Mouse (Mus musculus): ENCODE data around the gene Lmln. TPM values are rescaled to one million over a fixed set of nuclear protein-coding genes. Genes with fewer than 3 reads are reported as not detected.
"Not testable (repeated sequence)": the region's sequence is repeated elsewhere in the genome, so short reads cannot be mapped to it uniquely, and the experiment has no call there.

The Lmln gene
- polyA plus RNA-seq, 1 experiment = 8.7 TPM

DNA sequence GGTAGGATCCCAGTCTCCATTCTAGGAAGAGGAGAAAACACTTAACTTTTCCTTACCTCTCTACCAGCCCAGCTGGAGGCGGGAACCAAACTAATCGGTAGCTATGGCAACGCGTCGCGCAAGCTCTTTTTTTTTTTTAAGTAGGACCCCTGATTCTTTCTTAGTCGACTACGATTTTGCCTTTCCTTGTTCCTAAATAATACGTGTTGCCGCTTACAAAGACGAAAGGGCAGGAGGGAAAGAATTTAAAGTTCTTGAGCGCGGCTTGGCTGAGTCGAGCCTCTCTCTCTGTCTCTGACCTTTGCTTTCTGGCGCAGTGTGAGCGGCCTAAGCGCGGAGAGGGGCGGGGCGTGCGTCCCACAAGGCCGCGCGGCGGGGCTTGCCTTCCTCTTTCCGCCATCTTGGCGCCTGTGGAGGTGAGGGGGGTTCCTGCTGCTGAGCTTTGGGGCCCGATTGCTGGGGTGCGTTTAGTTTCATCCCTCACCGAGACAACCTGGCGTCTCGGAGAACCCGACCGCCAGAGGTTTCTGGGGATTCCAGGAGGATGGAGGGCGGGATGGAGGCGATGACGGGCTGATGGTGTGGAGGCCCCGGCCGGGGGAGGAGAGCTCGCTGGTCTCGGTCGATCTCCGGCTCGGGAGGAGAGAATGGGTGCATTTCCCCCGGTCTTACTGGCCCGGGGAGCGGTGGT lies 6.1 kb upstream of the Lmln start, which contains the start of the genes Iqcg and Rpl35a:
Gene Iqcg, minus strand, starts transcription at position 124 of the 691 bp plus-strand sequence.
Gene Rpl35a, plus strand, starts transcription at position 359 of the 691 bp plus-strand sequence.
- peak; percentile 69 to 90 for DNase-seq (ENCODE audit: extremely low spot score in 1 of 2, low spot score in 1 of 2)

DNA sequence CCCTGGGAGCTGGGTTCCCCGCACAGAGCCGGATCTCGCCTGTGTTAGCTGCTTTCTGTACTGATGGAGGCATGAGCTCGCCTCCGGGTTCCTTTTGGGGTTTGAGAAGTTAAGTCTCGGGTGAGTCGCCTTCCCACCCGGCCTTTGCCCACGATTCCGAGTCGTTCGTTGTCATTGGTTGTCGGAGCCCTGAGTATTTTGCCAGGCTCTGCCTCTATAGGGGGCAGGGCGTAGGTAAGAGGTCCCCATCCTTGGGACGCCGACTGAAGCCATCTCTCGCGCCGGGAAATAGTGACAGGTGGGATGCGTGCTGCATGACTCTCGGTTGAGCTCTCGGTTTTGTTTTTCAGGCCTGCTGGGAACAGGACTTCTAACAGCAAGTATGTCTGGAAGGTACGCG lies 5.5 kb upstream of the Lmln start:
- no peak for DNase-seq (ENCODE audit: extremely low spot score in 1 of 2, low spot score in 1 of 2)

DNA sequence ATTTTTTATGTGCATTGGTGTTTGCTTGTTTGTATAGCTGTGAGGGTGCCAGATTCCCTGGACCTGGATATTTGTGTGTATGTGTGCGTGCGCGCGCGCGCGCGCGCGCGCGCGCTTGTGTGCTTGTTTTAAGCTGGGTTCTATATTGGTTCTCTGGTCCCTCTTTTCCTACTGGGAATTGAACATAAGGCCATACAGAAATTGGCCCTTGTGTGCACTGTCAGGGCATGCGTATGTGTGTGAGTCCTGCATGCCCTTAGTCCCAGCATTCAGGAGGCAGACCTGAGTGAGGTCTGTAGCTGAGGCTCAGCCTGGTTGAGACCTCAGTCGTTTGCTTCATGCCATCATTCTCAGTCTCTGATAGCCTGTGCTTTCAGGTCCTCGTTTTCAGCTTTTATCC lies 4.3 kb upstream of the Lmln start:
- no peak for DNase-seq (ENCODE audit: extremely low spot score in 1 of 2, low spot score in 1 of 2)

GRCm38 (mm10) chr16:33058656-33059055 lies 3.7 kb upstream of the Lmln start:
- DNase-seq (ENCODE audit: extremely low spot score in 1 of 2, low spot score in 1 of 2) = not testable (repeated sequence)

DNA sequence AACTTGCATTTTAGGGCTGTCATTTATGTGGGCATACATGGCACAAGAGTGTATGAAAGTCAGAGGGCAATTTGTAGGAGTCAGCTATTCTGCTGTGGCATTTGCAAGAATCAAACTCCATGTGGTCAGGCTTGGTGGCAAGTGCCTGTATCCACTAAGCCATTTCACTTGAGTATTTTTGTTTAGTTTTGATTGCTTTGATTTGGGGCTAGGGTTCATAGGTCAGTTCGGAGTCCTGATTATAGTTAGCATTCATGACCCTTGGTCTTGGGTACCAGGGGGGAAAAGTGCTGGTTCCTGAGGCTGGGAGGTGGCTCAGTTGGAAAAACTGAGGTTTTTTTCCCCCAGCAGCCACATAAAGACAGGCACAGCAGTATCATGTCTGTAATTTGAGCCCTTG lies 2.9 kb upstream of the Lmln start:
- no peak for DNase-seq (ENCODE audit: extremely low spot score in 1 of 2, low spot score in 1 of 2)

GRCm38 (mm10) chr16:33060926-33061325 lies 1.4 kb upstream of the Lmln start:
- DNase-seq (ENCODE audit: extremely low spot score in 1 of 2, low spot score in 1 of 2) = no peak

- DNase-seq (ENCODE audit: extremely low spot score in 1 of 2, low spot score in 1 of 2) = no peak
Observed at GRCm38 (mm10) chr16:33061400-33061799, 921 bp upstream of the Lmln start.

DNA sequence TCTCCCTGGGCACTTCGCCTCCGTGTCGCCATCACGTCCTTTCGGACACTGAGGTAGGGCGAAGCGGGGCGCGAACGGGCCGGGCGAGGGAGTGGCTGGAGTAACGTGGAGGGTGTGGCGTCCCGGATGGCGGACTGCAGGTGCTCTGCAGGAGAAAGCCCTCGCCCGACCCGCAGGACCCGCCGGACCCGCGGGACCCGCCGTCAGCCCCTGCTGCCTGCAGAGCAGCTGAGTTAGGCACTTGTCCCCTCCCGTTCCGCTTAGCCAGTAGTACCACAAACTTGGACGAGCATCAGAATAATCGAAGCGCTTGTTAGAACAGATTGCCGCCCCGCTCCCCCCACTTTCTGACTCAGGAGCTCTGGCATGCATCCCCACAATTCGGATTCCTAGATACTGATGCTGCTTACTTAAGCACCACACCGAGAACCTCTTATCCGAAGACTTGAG lies 386 bp downstream of the Lmln start:
- peak; percentile 28 to 71 for DNase-seq (ENCODE audit: extremely low spot score in 1 of 2, low spot score in 1 of 2)

DNA sequence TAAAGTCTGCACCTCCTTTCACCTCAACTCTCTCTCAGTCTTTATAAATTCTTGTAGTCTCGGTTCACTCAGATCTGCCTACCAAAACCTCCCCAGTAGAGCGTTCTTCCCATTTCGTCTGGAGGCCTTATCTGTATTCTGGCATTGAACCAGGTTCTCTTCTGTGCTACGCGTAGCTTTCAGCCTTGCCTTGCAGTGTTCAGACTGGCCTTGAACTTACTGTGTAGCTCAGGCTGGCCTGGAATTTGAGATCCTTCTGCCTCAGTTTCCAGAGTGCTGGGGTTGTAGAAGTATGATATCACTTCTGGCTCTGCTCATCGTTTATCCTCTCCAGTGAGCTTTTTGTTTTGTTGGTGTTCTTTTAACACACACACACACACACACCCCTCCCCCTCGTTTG lies 946 bp downstream of the Lmln start:
- DNase-seq (ENCODE audit: extremely low spot score in 1 of 2, low spot score in 1 of 2) = no peak

DNA sequence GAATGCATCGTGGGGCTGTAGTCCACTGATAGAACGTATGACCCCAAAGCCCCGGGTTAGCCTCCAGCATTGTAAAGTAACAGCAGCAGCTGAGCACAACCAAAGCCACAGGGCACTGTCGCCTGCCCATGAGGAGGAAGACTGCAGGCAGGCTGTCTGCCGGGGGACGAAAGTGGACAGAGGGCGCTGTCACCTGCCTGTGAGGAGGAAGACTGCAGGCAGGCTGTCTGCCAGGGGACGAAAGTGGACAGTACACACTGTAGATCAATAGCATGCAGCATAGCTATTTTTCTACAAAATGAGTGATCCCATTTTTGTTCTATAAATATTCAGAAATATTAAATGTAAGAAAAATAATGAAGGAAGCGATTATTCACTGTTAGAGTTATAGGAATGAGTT lies 2.3 kb downstream of the Lmln start:
- DNase-seq (ENCODE audit: extremely low spot score in 1 of 2, low spot score in 1 of 2) = no peak

DNA sequence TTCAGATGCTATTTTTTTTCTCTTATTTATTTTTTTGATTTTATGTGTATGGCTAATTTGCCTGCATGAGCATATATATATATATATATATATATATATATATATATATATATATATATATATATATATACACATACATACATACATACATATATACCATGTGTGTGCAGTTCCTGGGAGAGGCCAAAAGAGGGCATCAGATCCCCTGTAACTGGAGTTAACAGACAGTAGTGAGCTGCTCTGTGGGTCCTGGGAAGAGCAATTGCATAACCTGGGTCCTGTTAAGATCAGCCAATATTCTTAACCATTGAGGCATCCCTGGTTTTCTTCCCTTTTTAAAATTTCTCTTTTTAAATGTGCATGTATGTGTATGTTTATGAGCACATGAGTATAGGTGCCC lies 8.6 kb downstream of the Lmln start:
- no peak for DNase-seq (ENCODE audit: extremely low spot score in 1 of 2, low spot score in 1 of 2)

DNA sequence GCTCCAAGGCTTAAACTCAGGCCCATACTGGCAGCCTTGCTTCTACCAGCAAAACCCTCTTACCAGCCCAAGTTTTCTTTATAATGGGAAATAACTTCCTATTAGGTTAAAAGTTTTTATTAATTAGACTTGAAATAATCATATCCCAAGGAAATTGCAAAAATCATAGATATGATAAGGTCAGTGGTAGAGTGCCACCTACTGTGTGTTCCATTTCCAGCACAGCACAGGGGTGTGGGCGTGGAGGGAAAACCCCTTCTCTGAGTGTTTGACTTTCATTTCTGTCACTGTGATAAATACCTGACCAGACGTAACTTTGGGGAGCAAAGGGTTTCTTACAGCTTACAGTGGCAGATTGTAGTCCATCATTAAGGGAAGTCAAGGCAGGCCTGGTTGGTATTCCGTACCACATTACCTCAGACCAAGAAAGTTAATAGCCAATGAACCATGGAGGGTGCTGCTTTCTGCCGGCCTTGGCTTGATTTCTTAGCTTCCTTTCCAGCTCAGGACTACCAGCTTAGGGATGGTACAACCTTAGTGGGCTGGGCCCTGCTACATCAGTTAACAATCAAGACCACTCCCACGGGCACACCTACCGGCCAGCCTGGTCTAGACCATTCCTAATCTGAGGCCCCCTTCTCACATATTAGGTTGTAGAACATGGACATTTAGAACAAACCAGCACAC lies 10.7 kb downstream of the Lmln start:
- DNase-seq (ENCODE audit: extremely low spot score in 1 of 2, low spot score in 1 of 2) = no peak

- no peak for DNase-seq (ENCODE audit: extremely low spot score in 1 of 2, low spot score in 1 of 2)
Observed at GRCm38 (mm10) chr16:33074967-33075366, 12.6 kb downstream of the Lmln start.

DNA sequence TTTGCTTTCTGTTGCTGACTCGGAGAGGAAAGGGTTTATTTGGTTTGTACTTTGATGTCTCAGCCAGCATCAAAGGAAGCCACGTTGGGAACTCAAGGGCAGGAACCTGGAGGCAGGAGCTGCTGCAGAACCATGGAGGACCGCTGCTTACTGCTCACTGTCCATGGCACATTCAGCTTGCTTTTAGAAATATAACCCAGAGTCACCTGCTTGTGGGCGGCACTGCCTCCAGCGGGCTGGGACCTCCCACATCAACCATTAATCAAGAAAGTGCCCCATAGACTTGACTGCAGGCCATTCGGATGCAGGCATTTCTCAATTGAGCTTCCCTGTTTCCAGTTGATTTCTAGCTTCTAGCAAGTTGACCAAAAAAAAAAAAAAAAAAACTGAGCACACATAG lies 13.8 kb downstream of the Lmln start:
- no peak for DNase-seq (ENCODE audit: extremely low spot score in 1 of 2, low spot score in 1 of 2)

GRCm38 (mm10) chr16:33077069-33077627 lies 14.8 kb downstream of the Lmln start:
- DNase-seq (ENCODE audit: extremely low spot score in 1 of 2, low spot score in 1 of 2) = no peak

DNA sequence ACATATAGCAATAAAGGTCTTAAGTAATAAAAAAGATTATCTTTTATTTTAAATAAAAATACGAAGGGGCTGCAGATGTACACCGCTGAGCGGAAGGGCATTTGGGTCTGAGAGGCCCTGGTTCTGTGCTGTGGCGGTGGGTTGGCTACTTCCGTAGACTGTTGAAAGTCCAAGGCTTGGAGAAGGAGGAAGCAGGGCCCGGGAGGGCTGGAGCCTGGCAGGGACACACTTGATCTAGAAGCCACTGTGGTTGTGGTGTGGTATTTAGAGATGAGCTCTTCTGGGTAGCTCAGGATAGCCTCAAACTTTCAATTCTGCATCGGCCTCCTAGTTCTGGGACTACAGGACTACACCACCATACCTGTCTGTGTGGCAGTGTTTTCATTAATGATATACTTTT lies 17.7 kb downstream of the Lmln start:
- no peak for DNase-seq (ENCODE audit: extremely low spot score in 1 of 2, low spot score in 1 of 2)

DNA sequence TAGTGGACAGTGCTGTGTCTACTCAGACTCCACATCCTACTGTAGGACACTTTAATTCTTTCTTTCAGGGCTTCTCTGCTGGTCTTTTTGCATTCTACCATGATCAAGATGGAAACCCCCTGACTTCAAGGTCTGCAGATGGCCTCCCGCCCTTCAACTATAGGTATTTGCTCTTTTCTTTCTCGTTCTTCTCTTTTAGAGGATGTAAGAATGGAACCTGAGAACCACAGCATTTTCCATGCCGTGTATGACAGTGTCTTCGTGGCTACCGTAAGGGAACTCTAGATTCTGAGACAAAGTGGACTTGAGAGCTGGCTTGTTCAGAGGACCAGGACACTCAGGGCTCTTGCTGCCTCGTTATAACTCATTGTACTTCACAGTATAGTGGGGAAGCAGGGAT lies 20.6 kb downstream of the Lmln start:
- DNase-seq (ENCODE audit: extremely low spot score in 1 of 2, low spot score in 1 of 2) = no peak

DNA sequence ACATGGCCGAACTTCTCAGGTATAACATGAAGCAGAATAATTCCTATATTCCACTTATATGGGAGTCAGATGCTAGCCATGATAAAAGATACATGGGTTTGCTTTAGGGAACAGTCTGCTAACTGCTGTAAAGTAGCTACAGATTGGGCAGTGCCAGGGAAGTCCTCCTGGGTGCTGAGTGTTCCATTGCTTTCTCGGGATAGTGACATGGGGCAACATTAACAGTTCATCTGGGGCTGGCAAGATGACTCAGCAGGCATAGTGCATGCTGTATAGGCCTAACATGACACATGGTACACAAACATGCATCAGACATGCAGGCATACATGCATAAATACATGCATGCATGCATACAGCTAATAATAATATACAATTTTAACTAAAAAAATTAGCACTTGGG lies 21.7 kb downstream of the Lmln start:
- no peak for DNase-seq (ENCODE audit: extremely low spot score in 1 of 2, low spot score in 1 of 2)

- no peak for DNase-seq (ENCODE audit: extremely low spot score in 1 of 2, low spot score in 1 of 2)
Observed at GRCm38 (mm10) chr16:33085666-33086065, 23.3 kb downstream of the Lmln start.

DNA sequence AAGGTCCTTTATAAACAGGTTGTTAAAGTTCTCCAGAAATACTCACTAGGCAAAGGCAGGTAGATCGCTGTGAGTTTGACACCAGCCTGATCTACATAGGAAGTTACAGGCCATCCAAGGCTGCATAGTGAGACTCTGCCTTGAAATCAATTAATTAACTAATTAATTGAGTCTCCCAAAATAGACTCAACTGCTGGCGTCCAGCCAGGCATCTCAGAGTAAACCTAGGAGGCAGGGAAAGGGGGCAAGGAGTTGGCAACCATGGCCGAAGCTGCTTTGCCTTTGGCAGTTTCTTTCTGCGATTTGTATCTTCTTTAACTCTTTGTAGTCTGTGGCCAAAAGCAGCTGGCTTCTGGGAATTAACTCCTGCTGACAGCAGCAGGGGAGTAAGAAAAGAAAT lies 51.4 kb downstream of the Lmln start:
- DNase-seq (ENCODE audit: extremely low spot score in 1 of 2, low spot score in 1 of 2) = peak in 1 of 2 experiments; percentile 19

- no peak for DNase-seq (ENCODE audit: extremely low spot score in 1 of 2, low spot score in 1 of 2)
Observed at GRCm38 (mm10) chr16:33123373-33123772, 61.1 kb downstream of the Lmln start.

Measured in frontal cortex, adult 2 months (tissue).